Mouse (Mus musculus) ES-E14 (cell line): Measurements from ENCODE around the gene Rnf227. TPM values are rescaled to one million over a fixed set of nuclear protein-coding genes. Genes with fewer than 3 reads are reported as not detected.

Source experiments
- DNase-seq: peaks from one replicate; pipeline ENCODE4 v3.0.0-alpha.2; 2013; ENCODE audit warnings: low read depth, low spot score
- H3K27ac ChIP-seq: 2 replicates; pipeline ENCODE4 v1.5.1; 2012; ENCODE audit warnings: low read depth, mild to moderate bottlenecking, low read length, moderate library complexity, mixed read lengths; ENCODE audit not compliant: poor library complexity, insufficient read depth, severe bottlenecking
- H3K36me3 ChIP-seq: 2 replicates; pipeline ENCODE4 v1.6.1; 2012; ENCODE audit warnings: mild to moderate bottlenecking, low read length, moderate library complexity, mixed read lengths; ENCODE audit not compliant: control insufficient read depth, poor library complexity, insufficient read depth, severe bottlenecking
- H3K4me1 ChIP-seq, 2 experiments: fragments of 150-350 bp in 1 of 2; sonication (generic) in 1 of 2; 2 replicates each; pipeline ENCODE4 v1.6.1; 2012; ENCODE audit warnings: low read length in 2 of 2, mild to moderate bottlenecking in 1 of 2, mixed read lengths in 1 of 2; ENCODE audit not compliant: control insufficient read depth in 2 of 2, insufficient read depth in 2 of 2, poor library complexity in 1 of 2
- H3K4me3 ChIP-seq, 2 experiments: fragments of 150-350 bp in 1 of 2; sonication (generic) in 1 of 2; 2 replicates each; pipeline ENCODE4 v1.5.1; 2012; ENCODE audit warnings: low read length in 2 of 2, low read depth in 1 of 2, mild to moderate bottlenecking in 1 of 2, mixed read lengths in 1 of 2; ENCODE audit not compliant: insufficient read depth in 1 of 2, poor library complexity in 1 of 2, severe bottlenecking in 1 of 2
- H3K9ac ChIP-seq: 2 replicates; pipeline ENCODE4 v1.6.1; 2012; ENCODE audit warnings: low read depth, mild to moderate bottlenecking, low read length, mixed read lengths; ENCODE audit not compliant: poor library complexity, insufficient read depth, severe bottlenecking
- H3K9me3 ChIP-seq: fragments of 150-350 bp; sonication (generic); 2 replicates; pipeline ENCODE4 v1.6.1; 2012; ENCODE audit warnings: low read depth, mild to moderate bottlenecking, low read length; ENCODE audit not compliant: control insufficient read depth, insufficient read depth
- CHD2 ChIP-seq: IDR thresholded peaks from 2 replicates; pipeline ENCODE4 v1.6.1; 2014; ENCODE audit warnings: mild to moderate bottlenecking, low read depth, low read length, inconsistent platforms
- HCFC1 ChIP-seq: IDR thresholded peaks from 2 replicates; pipeline ENCODE4 v1.6.1; 2012; ENCODE audit warnings: low read length, inconsistent platforms, borderline replicate concordance; ENCODE audit not compliant: insufficient read depth
- MAFK ChIP-seq: IDR thresholded peaks from 2 replicates; pipeline ENCODE4 v1.6.1; 2014; ENCODE audit warnings: mild to moderate bottlenecking, low read depth, low read length, inconsistent platforms; ENCODE audit not compliant: insufficient read depth
- ZC3H11A ChIP-seq: IDR thresholded peaks from 2 replicates; pipeline ENCODE4 v1.6.1; 2012; ENCODE audit warnings: low read depth, mild to moderate bottlenecking, inconsistent platforms, low read length, borderline replicate concordance
- ZNF384 ChIP-seq: IDR thresholded peaks from 2 replicates; pipeline ENCODE4 v1.6.1; 2012; ENCODE audit warnings: low read depth, low read length, inconsistent platforms
- in situ Hi-C, 2 experiments: fragments of 600-800 bp; cut with MboI; formaldehyde crosslinking; loops; one replicate each; pipeline ENCODE4 v1.15.1; 2025; ENCODE audit warnings: low sequenced_read_pairs in 2 of 2, inconsistent platforms in 1 of 2; ENCODE audit not compliant: unreplicated experiment in 2 of 2
- total RNA-seq: library from RNA; depleted of rRNA; stranded (reverse); fragments of 300-350 nt; gene quantifications from 2 replicates; pipeline ENCODE4 v1.2.3, GENCODE M21; 2012

The Rnf227 gene
- total RNA-seq, 1 experiment = 1.8 TPM

DNA sequence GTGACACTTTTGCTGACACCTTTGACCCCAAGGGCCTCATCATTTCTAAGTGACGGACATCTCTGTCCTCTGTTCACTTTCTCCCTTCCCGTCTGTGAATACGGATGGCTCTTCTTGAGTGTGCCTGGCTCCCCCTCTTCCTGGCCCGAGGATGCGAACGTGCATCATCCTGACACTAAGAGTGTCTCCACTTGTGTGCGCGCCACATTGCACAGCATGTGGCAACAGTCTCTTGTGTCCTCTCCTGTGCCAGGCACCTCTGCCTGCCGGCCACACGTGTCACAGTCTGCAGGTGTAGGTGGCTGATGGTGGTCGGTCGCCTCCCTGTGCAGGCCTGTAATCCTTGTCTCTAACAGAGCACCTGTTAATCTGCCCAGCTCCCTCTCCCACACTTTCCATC, 31.3 kb downstream of the Rnf227 start:
- H3K27ac ChIP-seq = no peak overlapping the region
- no peak overlapping the region for H3K9ac ChIP-seq
- H3K4me3 ChIP-seq = no peak overlapping the region
- no peaks in the 10 kb centered on the region for H3K9me3 ChIP-seq
- no peak for TF ChIP-seq ZNF384
- in situ Hi-C loops = no loop called here
- no peak for DNase-seq
- H3K36me3 ChIP-seq = no peaks in the 10 kb centered on the region
- H3K4me1 ChIP-seq = peaks cover 0 to 17% of the 10 kb centered on the region in 2 experiments; a peak in 2 of 4 replicates

DNA sequence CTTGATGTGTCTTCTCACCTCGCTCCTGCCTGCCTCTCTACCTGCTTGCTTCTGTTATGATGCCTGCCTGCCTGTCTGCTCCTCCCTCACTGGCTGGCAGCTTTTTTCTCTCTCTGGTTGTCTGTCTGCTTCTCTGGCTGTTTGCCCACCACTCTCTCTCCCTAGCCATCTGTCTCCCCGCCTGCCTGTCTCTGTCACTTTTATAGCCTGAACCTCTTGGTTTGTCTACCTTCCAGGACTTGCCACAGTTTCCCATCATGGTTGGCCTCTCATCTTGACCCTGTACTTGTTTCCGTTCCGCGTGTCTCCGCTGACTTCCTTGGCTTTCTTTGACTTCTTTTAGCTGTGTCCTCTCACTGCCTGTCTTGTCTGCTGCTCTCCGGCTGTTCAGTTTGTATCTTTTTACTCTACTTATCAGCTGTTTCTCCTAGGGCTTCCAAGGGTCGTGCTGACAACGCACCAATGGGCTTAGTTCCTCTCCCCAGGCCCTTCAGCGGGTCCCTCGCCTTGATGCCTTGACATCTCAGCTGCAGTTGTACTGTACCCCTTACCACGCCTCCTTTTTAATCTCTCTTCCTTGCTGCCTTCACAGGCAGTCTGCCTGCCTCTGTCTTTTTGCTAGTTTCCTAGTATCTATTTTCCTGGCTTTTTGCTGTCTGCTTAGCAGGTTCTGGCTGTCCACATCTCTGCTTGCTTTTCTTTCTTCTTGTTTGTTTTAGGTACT, 32.0 kb downstream of the Rnf227 start:
- no peak overlapping the region for H3K27ac ChIP-seq
- no peaks in the 10 kb centered on the region for H3K9me3 ChIP-seq
- H3K4me1 ChIP-seq = peaks cover 0 to 17% of the 10 kb centered on the region in 2 experiments; a peak in 2 of 4 replicates
- H3K4me3 ChIP-seq = no peak overlapping the region
- no peaks in the 10 kb centered on the region for H3K36me3 ChIP-seq
- no peak for DNase-seq
- in situ Hi-C loops = no loop called here
- no peak overlapping the region for H3K9ac ChIP-seq
- TF ChIP-seq MAFK (no peak), CHD2 (no peak), ZC3H11A (no peak), ZNF384 (no peak), HCFC1 (no peak)

DNA sequence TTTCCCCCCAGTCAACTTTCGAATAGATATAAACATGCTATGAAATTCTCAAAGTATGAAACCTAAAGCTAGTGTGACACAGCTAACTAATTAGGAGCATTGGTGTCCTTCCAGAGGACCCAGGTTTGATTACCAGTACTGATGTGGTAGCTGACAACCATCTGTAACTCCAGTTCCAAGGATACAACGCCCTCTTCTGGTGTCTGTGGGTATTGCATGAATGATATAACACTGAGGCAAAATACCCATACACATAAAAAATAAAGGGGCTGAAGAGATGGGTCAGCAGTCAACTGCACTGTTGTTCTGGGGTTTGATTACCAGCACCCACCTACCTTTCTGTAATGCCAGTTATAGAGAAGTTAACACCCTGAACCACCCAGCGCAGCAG, 32.5 kb downstream of the Rnf227 start:
- no peak for DNase-seq
- no peaks in the 10 kb centered on the region for H3K36me3 ChIP-seq
- no peak overlapping the region for H3K4me3 ChIP-seq
- H3K9me3 ChIP-seq = no peaks in the 10 kb centered on the region
- peaks cover 0 to 14% of the 10 kb centered on the region in 2 experiments; a peak in 2 of 4 replicates for H3K4me1 ChIP-seq
- peak; percentile 47; the same call in 1 of the 2 replicates for TF ChIP-seq ZC3H11A
- TF ChIP-seq CHD2 = no peak
- no peak for TF ChIP-seq ZNF384
- no peak for TF ChIP-seq MAFK
- in situ Hi-C loops = no loop called here
- no peak overlapping the region for H3K27ac ChIP-seq
- no peak overlapping the region for H3K9ac ChIP-seq

DNA sequence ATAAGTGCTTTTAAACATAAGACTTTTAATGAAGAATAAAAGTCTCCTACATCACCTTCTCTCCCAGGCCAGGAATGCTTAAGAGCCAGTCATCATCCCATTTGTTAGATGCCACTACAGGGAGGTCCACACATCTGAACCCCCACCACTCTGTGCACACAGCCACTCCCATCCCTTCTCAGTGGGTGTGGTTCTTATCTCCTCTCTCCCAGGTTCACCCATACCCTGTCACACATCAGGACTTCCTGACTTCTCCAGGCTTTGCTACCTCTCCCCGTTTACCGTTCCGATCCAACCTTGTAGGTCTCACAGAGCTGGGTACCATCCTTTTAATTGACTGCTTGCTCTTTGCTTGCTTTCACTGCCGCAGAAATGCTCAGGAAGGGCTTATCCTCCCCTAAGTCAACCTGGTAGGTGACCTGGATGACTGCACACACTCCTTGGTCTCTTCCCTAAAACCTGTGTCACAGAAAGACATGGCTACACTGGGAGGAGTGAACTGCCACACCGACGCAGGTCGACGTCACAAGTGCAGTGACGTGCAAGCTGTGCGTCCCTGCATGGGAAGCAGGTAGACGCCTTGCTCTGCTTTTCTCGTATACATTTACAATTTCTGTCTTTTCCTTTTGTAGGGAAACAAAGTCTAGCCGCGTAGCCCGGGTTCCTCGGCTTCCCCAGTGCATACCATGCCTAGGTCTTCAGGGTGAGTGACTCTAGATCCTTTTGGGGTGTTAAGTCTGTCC, 33.1 kb downstream of the Rnf227 start:
- Histone ChIP-seq H3K27ac (no peak overlapping the region), H3K36me3 (no peaks in the 10 kb centered on the region), H3K4me1 (peaks cover 0 to 9% of the 10 kb centered on the region in 2 experiments; a peak in 2 of 4 replicates), H3K9ac (no peak overlapping the region), H3K4me3 (peak overlapping the region in 1 of 2 experiments; percentile 30; a peak in 1 of 4 replicates), H3K9me3 (no peaks in the 10 kb centered on the region)
- no peak for DNase-seq
- in situ Hi-C loops = no loop called here
- TF ChIP-seq MAFK = no peak
- no peak for TF ChIP-seq HCFC1
- TF ChIP-seq CHD2 = no peak
- no peak for TF ChIP-seq ZNF384
- no peak for TF ChIP-seq ZC3H11A
